Mouse (Mus musculus) thymus, adult 2 months (tissue): ENCODE data around the gene Aen. TPM values are rescaled to one million over a fixed set of nuclear protein-coding genes. Genes with fewer than 3 reads are reported as not detected.

ENCODE experiments used
- DNase-seq: peaks from one replicate; pipeline ENCODE4 v3.0.0; 2021
- H3K27ac ChIP-seq: fragments of 200-500 bp; 2 replicates; pipeline ENCODE4 v1.5.1; 2012; ENCODE audit warnings: low read length, control low read depth; ENCODE audit not compliant: control insufficient read depth, insufficient read depth
- H3K27me3 ChIP-seq: fragments of 200-500 bp; 2 replicates; pipeline ENCODE4 v1.6.1; 2012; ENCODE audit warnings: mild to moderate bottlenecking, low read length, moderate library complexity, mixed read lengths; ENCODE audit not compliant: control insufficient read depth, insufficient read depth
- H3K36me3 ChIP-seq: fragments of 200-500 bp; 2 replicates; pipeline ENCODE4 v1.6.1; 2012; ENCODE audit warnings: mild to moderate bottlenecking, low read length, moderate library complexity; ENCODE audit not compliant: control insufficient read depth, insufficient read depth
- H3K4me1 ChIP-seq: fragments of 200-500 bp; replicated peaks from 2 replicates; pipeline ENCODE4 v1.6.1; 2012; ENCODE audit warnings: low read length; ENCODE audit not compliant: control insufficient read depth, insufficient read depth
- H3K4me3 ChIP-seq: fragments of 200-500 bp; 2 replicates; pipeline ENCODE4 v1.5.1; 2012; ENCODE audit warnings: mild to moderate bottlenecking, low read length, control low read depth, moderate library complexity; ENCODE audit not compliant: control insufficient read depth, insufficient read depth
- CTCF ChIP-seq: fragments of 200-500 bp; IDR thresholded peaks from 2 replicates; pipeline ENCODE4 v1.5.1; 2012; ENCODE audit warnings: mild to moderate bottlenecking, control low read depth, low read length, moderate library complexity, borderline replicate concordance; ENCODE audit not compliant: control insufficient read depth, poor library complexity, insufficient read depth; ENCODE audit errors: extremely low read depth
- POLR2A ChIP-seq: fragments of 200-500 bp; IDR thresholded peaks from 2 replicates; pipeline ENCODE4 v1.6.1; 2012; ENCODE audit warnings: mild to moderate bottlenecking, low read length, control low read depth, moderate library complexity; ENCODE audit not compliant: control insufficient read depth, poor library complexity, insufficient read depth; ENCODE audit errors: extremely low read depth
- WGBS: fragments of 180-500 bp; shearing (Covaris S2); methylation state at CpG from one replicate; pipeline ENCODE4 v1.1.7; 2018; 5-methylcytosine and 5-hydroxymethylcytosine counted together
- polyA plus RNA-seq: library from polyadenylated mRNA; depleted of rRNA; stranded (reverse); fragments of >200 nt; gene quantifications from 2 replicates; pipeline ENCODE4 v1.2.3, GENCODE M21; 2012

Gene Aen
- polyA plus RNA-seq, 1 experiment = 32.3 TPM

- no peak for DNase-seq
- WGBS = 29% methylated on average over 16 of the region's 16 CpGs
- H3K27me3 ChIP-seq = peaks cover 12% of the 10 kb centered on the region
- H3K4me1 ChIP-seq = peaks cover 18% of the 10 kb centered on the region
- no peaks in the 10 kb centered on the region for H3K36me3 ChIP-seq
- TF ChIP-seq POLR2A = no peak
- TF ChIP-seq CTCF = no peak
- H3K4me3 ChIP-seq = no peak overlapping the region
- no peak overlapping the region for H3K27ac ChIP-seq
These were observed 13.8 kb upstream of the Aen start for GRCm38 (mm10) chr7:78881607-78882468.

DNA sequence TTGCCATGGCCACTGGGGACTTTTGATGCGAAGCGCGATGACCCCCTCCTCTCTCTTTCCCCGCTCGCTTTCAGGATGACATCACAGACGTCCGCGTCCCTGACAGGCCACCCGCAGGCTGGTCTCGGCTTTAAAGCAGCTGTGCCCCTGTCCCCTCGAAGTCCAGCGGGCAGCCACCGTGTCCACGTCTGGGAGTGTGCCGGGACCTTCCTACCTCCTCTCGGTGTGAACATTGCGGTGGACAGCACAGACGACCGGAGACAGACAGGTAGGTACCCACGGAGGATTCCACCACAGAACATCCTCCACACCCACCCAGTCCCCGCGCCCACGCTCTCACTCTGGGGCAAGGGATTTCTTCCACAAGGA lies 13.2 kb upstream of the Aen start:
- Histone ChIP-seq H3K4me1 (peaks cover 18% of the 10 kb centered on the region), H3K4me3 (no peak overlapping the region), H3K27ac (no peak overlapping the region), H3K27me3 (peaks cover 12% of the 10 kb centered on the region), H3K36me3 (no peaks in the 10 kb centered on the region)
- TF ChIP-seq POLR2A = no peak
- WGBS = 8% methylated on average over 23 of the region's 23 CpGs
- no peak for DNase-seq

- peaks cover 18% of the 10 kb centered on the region for H3K4me1 ChIP-seq
- no peak overlapping the region for H3K27ac ChIP-seq
- TF ChIP-seq CTCF (no peak), POLR2A (no peak)
- H3K4me3 ChIP-seq = no peak overlapping the region
- 6% methylated on average over 34 of the region's 34 CpGs for WGBS
- DNase-seq = no peak
- H3K27me3 ChIP-seq = peaks cover 12% of the 10 kb centered on the region
- H3K36me3 ChIP-seq = no peaks in the 10 kb centered on the region
These were observed 12.5 kb upstream of the Aen start for GRCm38 (mm10) chr7:78883016-78883725.

DNA sequence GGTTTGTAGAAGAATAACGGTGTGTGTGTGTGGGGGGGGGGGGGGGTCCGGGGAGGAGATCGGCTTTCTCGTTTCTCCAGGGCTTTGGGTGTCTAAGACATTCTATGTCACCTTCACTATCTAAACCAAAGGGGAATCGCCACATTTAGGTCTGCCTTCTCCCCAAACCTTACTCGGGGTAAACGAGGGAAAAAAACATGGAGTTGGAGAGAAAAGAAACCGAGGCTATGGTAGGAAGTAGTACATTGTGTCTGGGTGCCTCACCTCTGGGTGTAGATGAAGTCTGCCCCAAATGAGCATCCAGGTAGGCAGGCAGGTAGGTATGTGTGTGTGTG lies 12.0 kb upstream of the Aen start:
- H3K4me1 ChIP-seq = peaks cover 18% of the 10 kb centered on the region
- no peak overlapping the region for H3K4me3 ChIP-seq
- WGBS = 16% methylated on average over 8 of the region's 8 CpGs
- DNase-seq = no peak
- TF ChIP-seq CTCF (no peak), POLR2A (no peak)
- H3K27me3 ChIP-seq = peaks cover 12% of the 10 kb centered on the region
- no peaks in the 10 kb centered on the region for H3K36me3 ChIP-seq
- no peak overlapping the region for H3K27ac ChIP-seq

GRCm38 (mm10) chr7:78884139-78884538 lies 11.5 kb upstream of the Aen start:
- Histone ChIP-seq H3K4me3 (no peak overlapping the region), H3K36me3 (no peaks in the 10 kb centered on the region), H3K27me3 (peaks cover 12% of the 10 kb centered on the region), H3K4me1 (peaks cover 18% of the 10 kb centered on the region), H3K27ac (no peak overlapping the region)
- WGBS = 13% methylated on average over 6 of the region's 6 CpGs
- no peak for DNase-seq
- no peak for TF ChIP-seq POLR2A
- TF ChIP-seq CTCF = no peak

GRCm38 (mm10) chr7:78885404-78885803 lies 10.2 kb upstream of the Aen start:
- peaks cover 12% of the 10 kb centered on the region for H3K27me3 ChIP-seq

More at GRCm38 (mm10) chr7:78885404-78885803, 10.2 kb upstream of the Aen start:
- Histone ChIP-seq H3K36me3 (no peaks in the 10 kb centered on the region), H3K4me3 (no peak overlapping the region), H3K4me1 (peaks cover 22% of the 10 kb centered on the region), H3K27ac (no peak overlapping the region)
- no peak for DNase-seq
- 76% methylated on average over 5 of the region's 5 CpGs for WGBS
- TF ChIP-seq CTCF (no peak), POLR2A (no peak)
